Mouse (Mus musculus) brain, embryonic 14.5 days (tissue): ENCODE results near the gene Kremen1.

Experiments
- CTCF ChIP-seq: fragments of 200-500 bp; IDR thresholded peaks from 2 replicates; pipeline ENCODE4 v1.5.1; 2012; ENCODE audit warnings: inconsistent platforms, mild to moderate bottlenecking, moderate library complexity, borderline replicate concordance; ENCODE audit not compliant: insufficient read depth, insufficient read length; ENCODE audit errors: extremely low read depth
- POLR2A ChIP-seq: fragments of 200-500 bp; IDR thresholded peaks from 2 replicates; pipeline ENCODE4 v1.6.1; 2012; ENCODE audit warnings: mild to moderate bottlenecking, inconsistent platforms, borderline replicate concordance; ENCODE audit not compliant: poor library complexity, insufficient read depth, insufficient read length, severe bottlenecking; ENCODE audit errors: extremely low read depth

DNA sequence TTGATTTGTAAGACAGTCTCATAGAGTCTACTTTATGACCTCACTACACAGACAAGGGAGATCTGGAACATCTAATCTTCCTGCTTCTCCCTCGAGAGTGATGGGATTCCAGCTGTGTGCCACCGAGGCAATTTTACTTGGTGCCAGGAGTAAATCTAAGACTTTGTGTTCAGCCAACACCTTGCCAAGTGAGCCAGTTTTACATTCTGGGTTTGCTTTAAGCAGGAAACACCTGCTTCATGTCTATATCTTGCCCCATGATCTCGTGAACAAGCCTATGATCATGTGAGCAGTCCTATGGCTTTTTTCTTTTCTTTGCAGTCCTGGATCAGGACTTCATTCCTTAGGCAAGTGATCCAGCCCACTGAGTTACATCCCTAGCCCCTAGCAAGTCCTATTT lies 7.8 kb downstream of the Kremen1 start:
- TF ChIP-seq CTCF (no peak), POLR2A (no peak)
